Mouse (Mus musculus): ENCODE measurements at regions not wholly inside any gene's neighbourhood (a gene's known extent, or its start where the extent isn't known, plus 50 kb on each side); places are given as distances from the start of the nearest gene placed in this dataset.
"Not testable (repeated sequence)": the region's sequence is repeated elsewhere in the genome, so short reads cannot be mapped to it uniquely, and the experiment has no call there.

- no peaks in the 10 kb centered on the region; the same call in 1 of the 2 replicates for H3K9me3 ChIP-seq
- ATAC-seq (ENCODE audit: insufficient number of reproducible peaks, insufficient read depth, low FRiP score, low TSS enrichment, low read depth), result no peak
- H3K4me3 ChIP-seq, result no peak overlapping the region
- 92% methylated on average over 2 of the region's 2 CpGs for WGBS
- no peaks in the 10 kb centered on the region for H3K27me3 ChIP-seq
- no peak overlapping the region for H3K27ac ChIP-seq
- peaks cover 3% of the 10 kb centered on the region; the same call in 1 of the 2 replicates for H3K4me1 ChIP-seq
- no peak overlapping the region for H3K9ac ChIP-seq
- H3K4me2 ChIP-seq, result no peak overlapping the region
- H3K36me3 ChIP-seq, result no peaks in the 10 kb centered on the region
Observed at GRCm38 (mm10) chr19:27091603-27092002, 124.7 kb upstream of the Vldlr start.

DNA sequence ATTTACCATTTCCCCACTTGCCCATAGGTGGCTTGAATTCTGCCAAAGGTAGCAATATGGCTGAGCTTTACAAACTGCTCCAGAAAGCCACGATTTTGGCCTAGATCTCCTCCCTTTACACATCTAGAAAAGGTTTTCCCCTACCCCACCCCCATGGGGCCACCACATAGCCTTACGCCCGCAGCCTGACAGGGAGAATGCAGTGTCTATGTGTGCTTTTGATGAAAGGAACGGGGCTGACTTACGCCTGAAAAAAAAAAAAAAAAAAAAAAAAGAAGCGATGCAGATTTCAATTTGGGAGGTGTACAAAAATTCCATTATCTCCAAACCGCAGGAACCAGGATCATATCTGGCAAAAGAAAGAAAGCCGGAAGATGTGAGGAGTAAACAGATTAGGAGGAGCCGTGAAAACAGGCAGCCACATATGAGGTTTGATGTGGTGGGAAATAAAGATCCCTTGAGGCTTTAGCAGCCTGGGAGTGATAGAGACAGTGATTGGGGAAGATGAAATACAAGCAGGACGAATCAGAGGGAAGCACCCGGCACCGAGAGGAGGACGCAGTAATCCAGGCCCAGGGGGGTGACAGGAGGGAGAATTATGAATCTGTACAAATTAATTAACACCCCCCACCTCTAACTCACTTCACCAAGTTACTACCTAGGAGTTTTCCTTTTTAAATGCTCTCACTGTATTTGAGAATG is 121.4 kb upstream of the Vldlr start:
- ATAC-seq (ENCODE audit: insufficient number of reproducible peaks, insufficient read depth, low FRiP score, low TSS enrichment, low read depth), result no peak
- Histone ChIP-seq H3K9ac (no peak overlapping the region), H3K4me3 (no peak overlapping the region), H3K36me3 (no peaks in the 10 kb centered on the region), H3K27ac (no peak overlapping the region), H3K9me3 (no peaks in the 10 kb centered on the region), H3K4me2 (no peak overlapping the region), H3K27me3 (no peaks in the 10 kb centered on the region), H3K4me1 (peaks cover 3% of the 10 kb centered on the region; the same call in 1 of the 2 replicates)
- WGBS, result 58% methylated on average over 13 of the region's 13 CpGs

DNA sequence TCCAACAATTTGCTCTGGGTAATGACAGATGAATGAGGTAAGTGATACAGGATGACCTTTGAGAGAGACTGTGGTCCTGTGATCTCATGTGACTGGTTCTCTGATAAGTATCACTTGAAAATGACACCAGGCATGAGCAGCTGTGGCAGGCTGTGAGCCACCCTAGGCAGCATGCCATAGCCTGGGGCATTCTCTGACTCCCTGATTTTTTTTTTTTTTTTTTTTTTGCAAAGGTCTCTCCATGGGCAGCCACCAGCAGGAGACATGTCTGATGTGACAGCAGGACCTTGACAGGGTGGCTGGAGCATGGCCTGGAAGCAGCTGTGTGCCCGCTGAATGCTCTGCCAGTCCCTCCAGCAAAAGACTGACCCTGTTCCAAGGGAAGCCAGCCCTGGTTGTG is 116.4 kb upstream of the Vldlr start:
- H3K9ac ChIP-seq, result no peak overlapping the region
- no peaks in the 10 kb centered on the region for H3K27me3 ChIP-seq
- no peaks in the 10 kb centered on the region for H3K36me3 ChIP-seq
- 48% methylated on average over 1 of the region's 1 CpGs for WGBS
- no peak overlapping the region for H3K27ac ChIP-seq
- H3K4me3 ChIP-seq, result no peak overlapping the region
- H3K4me2 ChIP-seq, result no peak overlapping the region
- H3K4me1 ChIP-seq, result peaks cover 3% of the 10 kb centered on the region; the same call in 1 of the 2 replicates
- no peak for ATAC-seq (ENCODE audit: insufficient number of reproducible peaks, insufficient read depth, low FRiP score, low TSS enrichment, low read depth)
- H3K9me3 ChIP-seq, result no peaks in the 10 kb centered on the region

GRCm38 (mm10) chr19:27110437-27110836 is 105.8 kb upstream of the Vldlr start:
- Histone ChIP-seq H3K9me3 (no peaks in the 10 kb centered on the region), H3K4me1 (0 out of 2 replicates have a peak, but pooled peaks cover 6% of the 10 kb centered on the region), H3K27me3 (no peaks in the 10 kb centered on the region), H3K9ac (no peak overlapping the region), H3K4me2 (no peak overlapping the region), H3K36me3 (no peaks in the 10 kb centered on the region), H3K4me3 (no peak overlapping the region), H3K27ac (no peak overlapping the region)
- no peak for ATAC-seq (ENCODE audit: insufficient number of reproducible peaks, insufficient read depth, low FRiP score, low TSS enrichment, low read depth)
- 67% methylated on average over 2 of the region's 2 CpGs for WGBS

GRCm38 (mm10) chr19:27120876-27121275 is 95.4 kb upstream of the Vldlr start:
- peaks cover 10% of the 10 kb centered on the region for H3K4me1 ChIP-seq
- no peaks in the 10 kb centered on the region for H3K9me3 ChIP-seq
- 68% methylated on average over 5 of the region's 5 CpGs for WGBS
- H3K27me3 ChIP-seq, result no peaks in the 10 kb centered on the region
- H3K27ac ChIP-seq, result no peak overlapping the region
- no peaks in the 10 kb centered on the region for H3K36me3 ChIP-seq
- H3K9ac ChIP-seq, result no peak overlapping the region
- no peak overlapping the region for H3K4me3 ChIP-seq
- no peak for ATAC-seq (ENCODE audit: insufficient number of reproducible peaks, insufficient read depth, low FRiP score, low TSS enrichment, low read depth)
- no peak overlapping the region for H3K4me2 ChIP-seq

DNA sequence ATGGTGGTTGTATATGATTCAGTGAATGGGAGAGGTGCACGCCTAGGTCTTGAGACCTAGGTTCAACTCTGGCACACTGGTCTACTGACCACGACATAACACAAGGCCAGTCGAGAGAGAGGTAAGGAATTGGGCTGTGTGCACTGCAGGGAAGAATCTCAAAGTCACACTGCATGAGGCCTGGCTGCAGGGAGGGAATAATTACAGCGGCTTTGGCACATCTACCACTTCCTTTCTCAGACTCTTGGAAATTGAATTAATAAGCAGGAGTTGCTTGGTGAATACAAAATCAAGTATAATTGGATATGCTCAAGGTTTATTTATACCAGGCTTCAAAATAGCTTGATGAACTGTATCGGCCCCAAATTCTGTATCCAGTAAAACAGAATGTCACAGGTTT is 93.9 kb upstream of the Vldlr start:
- H3K4me1 ChIP-seq, result peaks cover 10% of the 10 kb centered on the region
- no peaks in the 10 kb centered on the region for H3K36me3 ChIP-seq
- no peak for ATAC-seq (ENCODE audit: insufficient number of reproducible peaks, insufficient read depth, low FRiP score, low TSS enrichment, low read depth)
- H3K9ac ChIP-seq, result no peak overlapping the region
- no peak overlapping the region for H3K4me3 ChIP-seq
- H3K9me3 ChIP-seq, result no peaks in the 10 kb centered on the region
- H3K4me2 ChIP-seq, result no peak overlapping the region
- no peaks in the 10 kb centered on the region for H3K27me3 ChIP-seq
- WGBS, result 74% methylated on average over 5 of the region's 5 CpGs
- H3K27ac ChIP-seq, result no peak overlapping the region

DNA sequence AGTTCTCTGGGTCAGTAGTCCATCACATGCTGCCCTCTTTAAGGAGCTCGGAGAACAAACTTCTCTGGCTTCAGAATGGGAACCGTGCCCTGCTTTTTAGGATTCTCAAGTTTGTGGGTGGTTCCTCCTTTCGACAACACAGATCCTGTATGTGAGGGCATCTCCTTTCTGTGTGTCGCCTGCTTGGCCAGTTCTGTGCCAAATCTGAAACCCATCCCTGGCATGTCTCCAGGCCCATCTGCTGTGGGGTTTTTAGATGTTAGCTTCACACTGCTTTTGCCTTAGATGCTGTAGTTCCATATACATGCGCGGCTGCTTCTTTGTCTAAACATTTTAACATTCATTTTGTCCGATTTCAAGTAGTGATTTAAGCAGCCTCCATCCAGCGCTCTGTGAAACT is 93.0 kb upstream of the Vldlr start:
- Histone ChIP-seq H3K27me3 (no peaks in the 10 kb centered on the region), H3K4me1 (peaks cover 10% of the 10 kb centered on the region), H3K9ac (no peak overlapping the region), H3K4me3 (no peak overlapping the region), H3K9me3 (no peaks in the 10 kb centered on the region), H3K27ac (no peak overlapping the region), H3K4me2 (no peak overlapping the region), H3K36me3 (no peaks in the 10 kb centered on the region)
- ATAC-seq (ENCODE audit: insufficient number of reproducible peaks, insufficient read depth, low FRiP score, low TSS enrichment, low read depth), result no peak
- 61% methylated on average over 8 of the region's 8 CpGs for WGBS

DNA sequence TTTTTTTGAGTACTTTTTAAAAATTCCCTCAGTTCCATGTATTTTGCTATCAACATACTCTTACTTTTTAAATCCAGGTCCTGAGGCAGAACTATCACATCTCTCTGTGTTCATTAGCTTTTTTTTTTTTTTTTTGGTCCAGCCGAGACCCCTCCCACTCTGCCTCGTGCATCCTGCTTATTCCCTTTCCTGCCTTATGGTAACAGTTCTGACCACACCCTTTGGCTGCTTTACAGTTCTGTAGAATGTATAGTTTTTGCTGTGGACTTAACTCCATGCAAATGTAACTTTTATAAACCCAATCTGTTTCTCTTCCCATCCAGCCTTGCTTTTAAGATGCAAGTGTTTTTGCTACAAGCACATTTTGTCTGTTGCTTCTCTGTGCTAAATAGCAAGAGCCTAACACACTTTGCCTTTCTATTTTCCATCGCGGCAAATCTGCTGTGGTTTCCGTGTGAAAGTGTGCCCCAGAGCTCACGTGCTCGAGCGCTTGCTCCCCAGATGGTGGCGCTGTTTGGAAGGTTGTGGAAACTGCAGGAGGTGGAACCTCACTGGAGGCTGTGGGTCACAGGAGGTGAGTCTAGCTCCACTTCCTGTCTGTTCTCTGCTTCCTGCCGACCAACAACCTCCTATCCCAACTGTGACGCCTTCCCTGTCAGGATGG is 92.3 kb upstream of the Vldlr start:
- Histone ChIP-seq H3K9me3 (no peaks in the 10 kb centered on the region), H3K4me2 (0 out of 2 replicates have a peak overlapping the region, but pooled peaks have one; percentile 3), H3K27me3 (no peaks in the 10 kb centered on the region), H3K4me1 (peaks cover 10% of the 10 kb centered on the region), H3K27ac (peak overlapping the region; percentile 44; the same call in 1 of the 2 replicates), H3K36me3 (no peaks in the 10 kb centered on the region), H3K9ac (no peak overlapping the region), H3K4me3 (no peak overlapping the region)
- 58% methylated on average over 11 of the region's 11 CpGs for WGBS
- no peak for ATAC-seq (ENCODE audit: insufficient number of reproducible peaks, insufficient read depth, low FRiP score, low TSS enrichment, low read depth)

DNA sequence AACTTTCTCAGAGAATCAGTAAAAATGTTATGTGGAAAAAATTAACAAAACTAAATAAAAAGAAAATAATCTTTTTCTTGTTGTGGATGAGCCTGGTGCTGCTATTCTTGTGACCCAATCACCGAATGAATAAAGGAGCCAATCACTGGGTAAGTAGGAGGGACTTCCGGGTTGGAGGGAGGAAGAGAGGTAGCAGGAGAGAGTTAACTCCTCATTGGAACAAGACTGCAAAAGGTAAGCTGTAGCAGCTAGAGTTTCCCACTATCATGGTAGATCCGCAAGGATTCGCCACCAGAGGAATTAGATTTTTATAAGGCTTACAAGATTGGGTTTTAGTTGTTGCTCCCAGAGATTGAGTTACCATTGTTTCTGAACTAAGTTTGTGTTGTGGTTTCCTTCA is 87.8 kb upstream of the Vldlr start:
- H3K36me3 ChIP-seq; H3K9me3 ChIP-seq; H3K4me2 ChIP-seq; ATAC-seq (ENCODE audit: insufficient number of reproducible peaks, insufficient read depth, low FRiP score, low TSS enrichment, low read depth); H3K9ac ChIP-seq; H3K4me3 ChIP-seq; H3K4me1 ChIP-seq; H3K27me3 ChIP-seq; H3K27ac ChIP-seq: not testable (repeated sequence)
- WGBS, result 87% methylated on average over 4 of the region's 4 CpGs

- WGBS, result 81% methylated on average over 5 of the region's 5 CpGs
- H3K36me3 ChIP-seq, result no peaks in the 10 kb centered on the region
- no peak overlapping the region for H3K4me2 ChIP-seq
- H3K4me1 ChIP-seq, result no peaks in the 10 kb centered on the region
- no peak overlapping the region for H3K27ac ChIP-seq
- no peak overlapping the region for H3K4me3 ChIP-seq
- no peak overlapping the region for H3K9ac ChIP-seq
- no peak for ATAC-seq (ENCODE audit: insufficient number of reproducible peaks, insufficient read depth, low FRiP score, low TSS enrichment, low read depth)
- H3K27me3 ChIP-seq, result no peaks in the 10 kb centered on the region
- H3K9me3 ChIP-seq, result no peaks in the 10 kb centered on the region
Observed at GRCm38 (mm10) chr19:27134360-27134759, 81.9 kb upstream of the Vldlr start.

DNA sequence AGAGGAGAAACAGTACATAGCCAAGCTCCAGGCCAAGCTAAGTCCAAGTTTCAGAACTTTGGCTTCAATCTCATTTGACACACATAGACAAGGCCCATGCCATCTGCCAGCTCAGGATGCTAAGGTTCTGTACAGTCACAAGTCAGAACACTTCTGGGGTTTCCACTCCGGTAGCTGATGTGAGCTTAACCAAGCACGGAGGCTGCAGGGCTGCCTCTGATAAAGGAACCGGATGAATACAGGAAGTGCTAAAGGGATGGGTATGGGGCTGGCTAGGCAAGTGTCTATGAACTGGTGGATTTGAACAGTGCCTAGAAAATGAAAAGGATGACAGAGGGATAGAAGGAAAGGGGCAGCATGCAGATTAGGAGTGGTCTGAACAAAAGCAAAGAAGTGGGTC is 75.4 kb upstream of the Vldlr start:
- H3K4me2 ChIP-seq, result no peak overlapping the region
- no peak overlapping the region for H3K9ac ChIP-seq
- H3K27ac ChIP-seq, result no peak overlapping the region
- H3K27me3 ChIP-seq, result no peaks in the 10 kb centered on the region
- no peaks in the 10 kb centered on the region for H3K9me3 ChIP-seq
- ATAC-seq (ENCODE audit: insufficient number of reproducible peaks, insufficient read depth, low FRiP score, low TSS enrichment, low read depth), result no peak
- WGBS, result 66% methylated on average over 3 of the region's 3 CpGs
- H3K36me3 ChIP-seq, result no peaks in the 10 kb centered on the region
- peaks cover 11% of the 10 kb centered on the region; the same call in 1 of the 2 replicates for H3K4me1 ChIP-seq
- no peak overlapping the region for H3K4me3 ChIP-seq

DNA sequence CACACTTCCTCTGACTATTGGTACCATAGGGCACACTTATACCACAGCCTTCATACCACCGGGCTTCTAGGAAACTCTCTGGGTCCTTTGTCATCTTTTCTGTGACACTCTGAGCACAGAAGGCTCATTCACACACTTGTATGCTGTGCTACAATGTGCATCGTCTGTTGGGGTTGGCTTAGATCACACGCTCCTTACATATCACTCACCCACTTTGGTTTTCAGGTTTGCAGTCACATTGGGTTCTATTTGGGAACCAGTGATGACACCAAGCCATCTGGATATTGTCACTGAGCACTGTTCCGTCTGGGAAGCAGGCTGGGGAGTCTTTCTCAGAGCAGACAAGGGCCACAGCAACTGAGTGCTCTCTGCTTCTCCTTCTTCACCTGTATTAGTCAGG is 74.1 kb upstream of the Vldlr start:
- Histone ChIP-seq H3K4me3 (no peak overlapping the region), H3K4me2 (no peak overlapping the region), H3K27me3 (no peaks in the 10 kb centered on the region), H3K9ac (no peak overlapping the region), H3K4me1 (peaks cover 11% of the 10 kb centered on the region; the same call in 1 of the 2 replicates), H3K9me3 (no peaks in the 10 kb centered on the region), H3K27ac (no peak overlapping the region), H3K36me3 (no peaks in the 10 kb centered on the region)
- whole genome bisulfite sequencing, result 84% methylated on average over 4 of the region's 4 CpGs
- ATAC-seq (ENCODE audit: insufficient number of reproducible peaks, insufficient read depth, low FRiP score, low TSS enrichment, low read depth), result no peak
